Mouse (Mus musculus) cerebellum, adult 2 months (tissue): ENCODE data around the gene Cadps.

Experiments
- CTCF ChIP-seq: fragments of 200-500 bp; IDR thresholded peaks from 2 replicates; pipeline ENCODE4 v1.5.1; 2011; ENCODE audit warnings: low read depth, mild to moderate bottlenecking, control low read depth, low read length, moderate library complexity, borderline replicate concordance; ENCODE audit not compliant: insufficient read depth
- POLR2A ChIP-seq: fragments of 200-500 bp; IDR thresholded peaks from 2 replicates; pipeline ENCODE4 v1.6.1; 2011; ENCODE audit warnings: low read length, control low read depth, borderline replicate concordance; ENCODE audit not compliant: insufficient read depth

DNA sequence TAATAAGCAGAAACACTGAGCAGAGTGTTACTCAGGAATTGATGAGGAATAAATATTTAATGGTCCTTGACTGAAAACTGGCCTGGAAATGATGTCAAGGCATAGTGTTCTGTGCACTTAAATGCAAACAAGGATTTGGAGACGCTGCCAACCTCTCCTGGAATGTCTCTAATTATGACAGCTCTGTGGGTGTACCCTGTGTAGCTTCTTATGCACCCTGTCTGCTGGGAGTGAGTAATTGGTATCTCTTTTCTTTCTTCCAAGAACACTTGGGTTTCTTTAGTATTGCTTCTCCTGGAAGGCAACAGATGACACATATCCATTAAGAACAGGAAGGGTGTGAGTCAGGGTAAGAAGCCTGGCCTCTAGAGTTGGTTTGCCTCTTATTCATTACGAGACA, 42.4 kb upstream of the Cadps start:
- no peak for TF ChIP-seq POLR2A
- no peak for TF ChIP-seq CTCF
